Mouse (Mus musculus): Measurements from ENCODE around the gene Zfp60. TPM values are rescaled to one million over a fixed set of nuclear protein-coding genes. Genes with fewer than 3 reads are reported as not detected.
A peak's percentile ranks its signal among the peaks of the same experiment; 100 is the strongest.

Gene Zfp60
- polyA plus RNA-seq (2016; fragmentation: Nextera tagmentation; extraction: Ambion mirVana), result 48.0 and 50.2 TPM in 2 replicates

DNA sequence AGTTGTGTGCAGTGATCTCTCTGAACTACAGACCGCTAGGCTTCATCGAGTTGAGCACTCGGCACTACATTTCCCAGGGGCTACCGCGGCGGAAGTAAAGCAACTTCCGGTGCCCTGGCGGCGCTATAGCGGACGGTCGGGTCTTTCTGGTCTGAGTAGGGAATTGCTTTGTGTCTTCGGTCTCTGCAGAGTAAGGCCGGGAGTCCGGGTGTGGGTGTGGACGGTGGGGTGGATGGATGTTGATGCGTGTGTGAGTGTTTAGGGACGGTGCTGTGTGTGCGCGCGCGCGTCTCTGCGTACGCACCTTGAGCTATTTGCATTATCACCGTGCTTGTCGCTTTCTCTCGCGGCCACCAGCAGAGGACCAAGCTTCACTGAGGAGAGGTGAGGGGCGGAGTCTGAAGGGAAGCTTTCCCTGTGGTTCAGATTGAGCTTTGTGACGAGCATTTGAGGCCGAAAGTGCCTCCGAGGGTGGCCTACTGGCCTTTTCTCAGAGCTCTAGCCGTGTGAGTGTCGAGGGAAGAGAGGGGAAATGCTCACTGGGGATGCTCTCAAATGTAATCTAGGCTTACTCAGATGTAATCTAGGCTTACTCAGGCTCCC lies at the start of gene Zfp60:
TSS of gene Zfp60 (plus strand) at position 109 of the 603 bp plus-strand sequence.
- H3K9me3 ChIP-seq, result no peaks in the 10 kb centered on the region
- under 1% methylated on average over 35 of the region's 35 CpGs for WGBS
- H3K9ac ChIP-seq (replicated peaks), result peak within 1 kb of the TSS; percentile 83
- no peaks in the 10 kb centered on the region for H3K27me3 ChIP-seq
- H3K36me3 ChIP-seq, result peaks cover 8% of the 10 kb centered on the region
- ATAC-seq (ENCODE audit: insufficient number of reproducible peaks, insufficient read depth, low FRiP score, low TSS enrichment, low read depth), result peak; percentile 90
- H3K27ac ChIP-seq, result peak within 1 kb of the TSS; percentile 96
- peak within 1 kb of the TSS; percentile 70 for H3K4me2 ChIP-seq
- H3K4me1 ChIP-seq (replicated peaks), result peaks cover 12% of the 10 kb centered on the region; the same call in 1 of the 2 replicates
- peak within 1 kb of the TSS; percentile 59 for H3K4me3 ChIP-seq (replicated peaks)

- Histone ChIP-seq H3K4me1 (replicated peaks) (peaks cover 5% of the 10 kb centered on the region), H3K36me3 (no peaks in the 10 kb centered on the region), H3K4me3 (replicated peaks) (no peak overlapping the region), H3K9ac (replicated peaks) (no peak overlapping the region), H3K27ac (no peak overlapping the region), H3K4me2 (no peak overlapping the region), H3K27me3 (no peaks in the 10 kb centered on the region; the same call in none of the 2 replicates), H3K9me3 (no peaks in the 10 kb centered on the region)
- 86% methylated on average over 2 of the region's 2 CpGs for WGBS
- no peak for ATAC-seq (ENCODE audit: insufficient number of reproducible peaks, insufficient read depth, low FRiP score, low TSS enrichment, low read depth)
Measured at GRCm38 (mm10) chr7:27683218-27683617, 48.0 kb upstream of the Zfp60 start.

DNA sequence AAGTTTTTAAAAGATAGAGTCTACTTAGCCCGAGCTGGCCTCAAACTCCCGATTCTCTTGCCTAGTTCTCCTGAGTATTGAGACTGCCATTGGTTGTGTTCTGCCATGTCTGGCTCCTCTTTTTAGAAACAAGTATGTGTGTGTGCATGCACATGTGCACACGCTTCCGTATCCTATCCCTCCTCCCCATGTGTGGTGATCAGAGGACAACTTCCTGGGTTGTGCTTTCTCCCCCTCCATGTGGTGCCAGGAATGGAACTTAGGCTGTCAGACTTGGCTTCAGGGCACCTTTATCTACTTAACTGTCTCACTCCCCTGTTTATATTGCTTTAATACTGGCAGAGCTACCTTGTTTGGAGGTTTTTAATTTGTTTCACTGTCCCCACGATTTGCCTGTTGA lies 46.0 kb upstream of the Zfp60 start:
- 32% methylated on average over 5 of the region's 5 CpGs for WGBS
- H3K27ac ChIP-seq, result no peak overlapping the region
- peak overlapping the region; percentile 43 for H3K4me2 ChIP-seq
- no peak for ATAC-seq (ENCODE audit: insufficient number of reproducible peaks, insufficient read depth, low FRiP score, low TSS enrichment, low read depth)
- no peaks in the 10 kb centered on the region for H3K9me3 ChIP-seq
- 0 out of 2 replicates have a peak overlapping the region, but pooled peaks have one; percentile 10 for H3K4me3 ChIP-seq (replicated peaks)
- H3K9ac ChIP-seq (replicated peaks), result no peak overlapping the region
- no peaks in the 10 kb centered on the region; the same call in none of the 2 replicates for H3K27me3 ChIP-seq
- H3K36me3 ChIP-seq, result no peaks in the 10 kb centered on the region
- H3K4me1 ChIP-seq (replicated peaks), result peaks cover 13% of the 10 kb centered on the region

GRCm38 (mm10) chr7:27685681-27686080 lies 45.5 kb upstream of the Zfp60 start:
- no peaks in the 10 kb centered on the region for H3K36me3 ChIP-seq
- under 1% methylated on average over 6 of the region's 6 CpGs for WGBS
- H3K9me3 ChIP-seq, result no peaks in the 10 kb centered on the region
- H3K4me1 ChIP-seq (replicated peaks), result peaks cover 13% of the 10 kb centered on the region
- H3K9ac ChIP-seq (replicated peaks), result no peak overlapping the region
- ATAC-seq (ENCODE audit: insufficient number of reproducible peaks, insufficient read depth, low FRiP score, low TSS enrichment, low read depth), result no peak
- peak overlapping the region; percentile 43 for H3K4me2 ChIP-seq
- H3K27ac ChIP-seq, result no peak overlapping the region
- peak overlapping the region; percentile 10; the same call in 1 of the 2 replicates for H3K4me3 ChIP-seq (replicated peaks)
- H3K27me3 ChIP-seq, result no peaks in the 10 kb centered on the region; the same call in none of the 2 replicates

DNA sequence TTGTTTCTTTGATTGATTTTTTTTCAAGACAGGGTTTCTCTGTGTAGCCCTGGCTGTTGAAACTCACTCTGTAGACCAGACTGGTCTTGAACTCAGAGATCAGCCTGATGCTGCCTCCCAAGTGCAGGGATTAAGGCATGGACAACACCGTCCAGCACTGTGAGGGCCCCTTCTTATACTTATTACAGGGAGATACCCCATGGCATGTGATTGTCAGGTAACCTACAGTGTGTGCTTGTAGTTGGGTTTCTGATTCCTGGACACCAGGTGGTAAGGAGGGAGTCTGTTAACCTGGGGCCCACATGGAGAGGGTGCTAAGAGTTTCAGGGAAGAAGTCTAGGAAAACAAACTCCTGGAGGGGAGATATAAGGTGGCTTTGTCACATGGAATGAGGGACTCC lies 44.1 kb upstream of the Zfp60 start:
- no peaks in the 10 kb centered on the region; the same call in 1 of the 2 replicates for H3K27me3 ChIP-seq
- H3K4me3 ChIP-seq (replicated peaks), result no peak overlapping the region
- no peak overlapping the region for H3K27ac ChIP-seq
- no peaks in the 10 kb centered on the region for H3K9me3 ChIP-seq
- H3K4me2 ChIP-seq, result no peak overlapping the region
- 73% methylated on average over 1 of the region's 1 CpGs for WGBS
- H3K9ac ChIP-seq (replicated peaks), result no peak overlapping the region
- H3K4me1 ChIP-seq (replicated peaks), result peaks cover 13% of the 10 kb centered on the region
- H3K36me3 ChIP-seq, result no peaks in the 10 kb centered on the region
- ATAC-seq (ENCODE audit: insufficient number of reproducible peaks, insufficient read depth, low FRiP score, low TSS enrichment, low read depth), result no peak

- Histone ChIP-seq H3K36me3 (no peaks in the 10 kb centered on the region), H3K9me3 (no peaks in the 10 kb centered on the region), H3K9ac (replicated peaks) (no peak overlapping the region), H3K27ac (no peak overlapping the region), H3K4me1 (replicated peaks) (peaks cover 13% of the 10 kb centered on the region), H3K4me2 (peak overlapping the region; percentile 69), H3K27me3 (no peaks in the 10 kb centered on the region; the same call in 1 of the 2 replicates), H3K4me3 (replicated peaks) (no peak overlapping the region)
- 77% methylated on average over 3 of the region's 3 CpGs for WGBS
- ATAC-seq (ENCODE audit: insufficient number of reproducible peaks, insufficient read depth, low FRiP score, low TSS enrichment, low read depth), result no peak
Measured at GRCm38 (mm10) chr7:27687836-27688235, 43.4 kb upstream of the Zfp60 start.

- 38% methylated on average over 14 of the region's 14 CpGs for WGBS
- peak overlapping the region; percentile 88 for H3K27ac ChIP-seq
Measured at GRCm38 (mm10) chr7:27688246-27688788, 42.9 kb upstream of the Zfp60 start.

GRCm38 (mm10) chr7:27688815-27689612 lies 42.2 kb upstream of the Zfp60 start, which contains the start of gene Zfp607b:
Gene Zfp607b (plus strand): TSS chr7:27689340.
- peak within 1 kb of the TSS; percentile 88 for H3K27ac ChIP-seq
- WGBS, result 1% methylated on average over 19 of the region's 19 CpGs

More at GRCm38 (mm10) chr7:27688246-27688788, 42.9 kb upstream of the Zfp60 start:
- Histone ChIP-seq H3K4me3 (replicated peaks) (peak overlapping the region; percentile 48), H3K9me3 (no peaks in the 10 kb centered on the region), H3K36me3 (no peaks in the 10 kb centered on the region), H3K27me3 (no peaks in the 10 kb centered on the region; the same call in 1 of the 2 replicates), H3K4me2 (peak overlapping the region; percentile 69), H3K9ac (replicated peaks) (peak overlapping the region; percentile 69), H3K4me1 (replicated peaks) (peaks cover 13% of the 10 kb centered on the region)
- ATAC-seq (ENCODE audit: insufficient number of reproducible peaks, insufficient read depth, low FRiP score, low TSS enrichment, low read depth), result no peak

GRCm38 (mm10) chr7:27691076-27691475 lies 40.1 kb upstream of the Zfp60 start:
- H3K4me1 ChIP-seq (replicated peaks), result peaks cover 9% of the 10 kb centered on the region
- no peak overlapping the region for H3K4me2 ChIP-seq
- H3K9ac ChIP-seq (replicated peaks), result no peak overlapping the region
- H3K27ac ChIP-seq, result no peak overlapping the region
- no peaks in the 10 kb centered on the region for H3K9me3 ChIP-seq
- no peaks in the 10 kb centered on the region for H3K36me3 ChIP-seq
- ATAC-seq (ENCODE audit: insufficient number of reproducible peaks, insufficient read depth, low FRiP score, low TSS enrichment, low read depth), result no peak
- H3K4me3 ChIP-seq (replicated peaks), result no peak overlapping the region
- no peaks in the 10 kb centered on the region; the same call in 1 of the 2 replicates for H3K27me3 ChIP-seq
- WGBS, result 41% methylated on average over 5 of the region's 5 CpGs

More at GRCm38 (mm10) chr7:27688815-27689612, 42.2 kb upstream of the Zfp60 start, which contains the start of gene Zfp607b:
- ATAC-seq (ENCODE audit: insufficient number of reproducible peaks, insufficient read depth, low FRiP score, low TSS enrichment, low read depth), result peak; percentile 100
- Histone ChIP-seq H3K4me1 (replicated peaks) (peaks cover 13% of the 10 kb centered on the region), H3K4me2 (peak within 1 kb of the TSS; percentile 69), H3K9ac (replicated peaks) (peak within 1 kb of the TSS; percentile 69), H3K36me3 (no peaks in the 10 kb centered on the region), H3K27me3 (no peaks in the 10 kb centered on the region; the same call in 1 of the 2 replicates), H3K9me3 (no peaks in the 10 kb centered on the region), H3K4me3 (replicated peaks) (peak within 1 kb of the TSS; percentile 48)

DNA sequence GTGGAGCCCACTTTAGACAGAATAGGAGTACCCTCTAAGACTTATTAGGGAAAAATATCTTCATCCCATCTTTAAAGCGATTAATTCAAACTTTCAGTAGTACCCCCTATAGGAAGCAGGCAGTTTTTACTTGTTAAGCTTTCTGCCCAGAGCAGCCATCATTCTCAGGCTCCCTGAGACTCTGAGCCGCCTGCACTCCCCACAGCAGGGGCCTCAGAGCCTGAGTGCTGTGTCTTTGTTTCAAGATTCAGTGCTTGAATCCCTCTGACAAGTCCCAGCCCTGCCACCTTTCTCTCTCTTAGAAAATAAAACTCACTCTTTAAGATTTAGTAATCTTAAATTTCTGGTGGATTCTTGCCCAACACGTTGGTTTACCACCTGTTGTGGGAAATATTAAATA lies 34.5 kb upstream of the Zfp60 start:
- Histone ChIP-seq H3K4me2 (no peak overlapping the region), H3K9ac (replicated peaks) (no peak overlapping the region), H3K36me3 (no peaks in the 10 kb centered on the region; the same call in 1 of the 2 replicates), H3K4me1 (replicated peaks) (no peaks in the 10 kb centered on the region), H3K27me3 (no peaks in the 10 kb centered on the region), H3K4me3 (replicated peaks) (no peak overlapping the region), H3K9me3 (no peaks in the 10 kb centered on the region), H3K27ac (no peak overlapping the region)
- WGBS, result 53% methylated on average over 3 of the region's 3 CpGs
- ATAC-seq (ENCODE audit: insufficient number of reproducible peaks, insufficient read depth, low FRiP score, low TSS enrichment, low read depth), result no peak

- Histone ChIP-seq H3K4me1 (replicated peaks) (no peaks in the 10 kb centered on the region), H3K9ac (replicated peaks) (no peak overlapping the region), H3K4me3 (replicated peaks) (no peak overlapping the region), H3K36me3 (no peaks in the 10 kb centered on the region), H3K9me3 (peaks cover 24% of the 10 kb centered on the region), H3K27ac (no peak overlapping the region), H3K27me3 (no peaks in the 10 kb centered on the region), H3K4me2 (no peak overlapping the region)
- 80% methylated on average over 7 of the region's 7 CpGs for WGBS
- ATAC-seq (ENCODE audit: insufficient number of reproducible peaks, insufficient read depth, low FRiP score, low TSS enrichment, low read depth), result no peak
Measured at GRCm38 (mm10) chr7:27710402-27710801, 20.8 kb upstream of the Zfp60 start.
